Comparison of ENCODE assay signal across 17 mouse cellular contexts in the genomic region with DNA sequence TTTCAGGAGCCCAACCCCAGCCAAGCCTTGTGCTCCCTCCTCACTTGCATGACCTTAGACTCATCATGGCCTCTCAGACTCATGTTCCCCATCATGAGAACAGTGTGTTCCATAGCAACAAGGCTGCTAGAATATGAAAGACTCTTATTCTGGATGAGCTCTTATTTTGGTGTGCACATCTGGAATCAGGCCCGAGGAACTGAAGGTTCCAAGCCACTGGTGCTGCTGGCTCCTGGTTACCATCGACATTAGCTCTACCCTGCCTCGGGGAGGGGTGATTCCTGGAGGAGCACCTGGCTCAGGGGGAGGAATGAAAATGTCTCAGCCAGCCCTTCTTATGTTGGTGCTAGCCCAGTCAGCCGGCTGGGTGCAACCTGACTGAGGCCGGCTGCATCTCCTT.
"Had no signal": no experiment of that assay in that cellular context is flagged by ENCODE, and none has a peak within 500 bp of the region (broad histone marks: within the 10 kb centered on the region; RNA-seq: fewer than 3 reads in every experiment).

No protein-coding gene starts in this region.

- DNase-seq: lung, adult 18-20 months; lung, embryonic 14.5 days; lung, postnatal 4 days; retina, postnatal 1 day; right cerebral cortex, adult 18-20 months; right cerebral cortex, postnatal 25 days; right cerebral cortex, postnatal 4 days; thymus, adult 2 months; thymus, postnatal 25 days; thymus, postnatal 4 days had no signal

- H3K4me3 ChIP-seq: midbrain, embryonic 10.5 days; midbrain, embryonic 13.5 days; myocyte; neural tube, embryonic 13.5 days; neural tube, embryonic 15.5 days; stomach, embryonic 15.5 days had no signal

- H3K27ac ChIP-seq: midbrain, embryonic 10.5 days; midbrain, embryonic 13.5 days; neural tube, embryonic 13.5 days; neural tube, embryonic 15.5 days; stomach, embryonic 15.5 days; stomach, postnatal 0 days had no signal
